Mouse (Mus musculus): ENCODE results near the gene Mff.
A peak's percentile ranks its signal among the peaks of the same experiment; 100 is the strongest.

Gene Mff

GRCm38 (mm10) chr1:82724339-82725025, at the start of gene Mff:
Mff (plus strand) TSS chr1:82724890.
- DNase-seq, result peak; percentile 94

- DNase-seq, result no peak
Observed at GRCm38 (mm10) chr1:82686328-82686727, 38.4 kb upstream of the Mff start.

GRCm38 (mm10) chr1:82686866-82687265, 37.8 kb upstream of the Mff start:
- no peak for DNase-seq

GRCm38 (mm10) chr1:82687931-82688330, 36.8 kb upstream of the Mff start:
- no peak for DNase-seq

GRCm38 (mm10) chr1:82695915-82696314, 28.8 kb upstream of the Mff start:
- DNase-seq, result no peak

GRCm38 (mm10) chr1:82717816-82718512, 6.7 kb upstream of the Mff start:
- DNase-seq, result peak; percentile 3

- DNase-seq, result no peak
Observed at GRCm38 (mm10) chr1:82725026-82725874, 560 bp downstream of the Mff start.

GRCm38 (mm10) chr1:82725875-82726185, 1.1 kb downstream of the Mff start:
- DNase-seq, result no peak

- no peak for DNase-seq
Observed at GRCm38 (mm10) chr1:82726482-82726881, 1.8 kb downstream of the Mff start.

- DNase-seq, result no peak
Observed at GRCm38 (mm10) chr1:82733357-82733756, 8.7 kb downstream of the Mff start.

GRCm38 (mm10) chr1:82738066-82738465, 13.4 kb downstream of the Mff start:
- DNase-seq, result no peak

GRCm38 (mm10) chr1:82741539-82741938, 16.8 kb downstream of the Mff start:
- no peak for DNase-seq

- no peak for DNase-seq
Observed at GRCm38 (mm10) chr1:82743962-82744361, 19.3 kb downstream of the Mff start.

- no peak for DNase-seq
Observed at GRCm38 (mm10) chr1:82746408-82746807, 21.7 kb downstream of the Mff start.

GRCm38 (mm10) chr1:82747714-82748452, 23.2 kb downstream of the Mff start:
- DNase-seq, result no peak

GRCm38 (mm10) chr1:82759520-82759919, 34.8 kb downstream of the Mff start:
- no peak for DNase-seq

GRCm38 (mm10) chr1:82761454-82762169, 36.9 kb downstream of the Mff start:
- DNase-seq, result no peak

- no peak for DNase-seq
Observed at GRCm38 (mm10) chr1:82762274-82762673, 37.6 kb downstream of the Mff start.

GRCm38 (mm10) chr1:82766227-82766626, 41.5 kb downstream of the Mff start:
- DNase-seq, result no peak

- no peak for DNase-seq
Observed at GRCm38 (mm10) chr1:82766641-82767040, 42.0 kb downstream of the Mff start.

- DNase-seq, result no peak
Observed at GRCm38 (mm10) chr1:82768269-82768668, 43.6 kb downstream of the Mff start, which contains the start of gene Tm4sf20. Tm4sf20 (minus strand) TSS chr1:82768461.

- no peak for DNase-seq
Observed at GRCm38 (mm10) chr1:82771022-82771586, 46.4 kb downstream of the Mff start, which contains the start of gene Gm47791. Gm47791 (minus strand) TSS chr1:82771243.

Measured in right cerebral cortex, postnatal 25 days (tissue).